Mouse (Mus musculus) E14TG2a.4 (cell line): Measurements from ENCODE around the gene Btbd8.

Experiments
- CTCF ChIP-seq: conservative IDR thresholded peaks from 2 replicates; pipeline ENCODE4 v1.5.1; 2014; ENCODE audit warnings: low read length
- NANOG ChIP-seq: IDR thresholded peaks from 2 replicates; pipeline ENCODE4 v1.6.1; 2014; ENCODE audit warnings: borderline replicate concordance, low read length, mixed read lengths
- POU5F1 ChIP-seq: IDR thresholded peaks from 2 replicates; pipeline ENCODE4 v1.6.1; 2014; ENCODE audit warnings: low read length, borderline replicate concordance

GRCm38 (mm10) chr5:107411326-107411725 is 26.5 kb upstream of the Btbd8 start:
- TF ChIP-seq CTCF (no peak), POU5F1 (no peak), NANOG (no peak)
